Mouse (Mus musculus) kidney, adult 2 months (tissue): ENCODE data around the gene Olfr347. TPM values are rescaled to one million over a fixed set of nuclear protein-coding genes. Genes with fewer than 3 reads are reported as not detected.

ENCODE experiments used
- DNase-seq: peaks from one replicate; pipeline ENCODE4 v3.0.0; 2021
- H3K27ac ChIP-seq: fragments of 200-500 bp; 2 replicates; pipeline ENCODE4 v1.5.1; 2012; ENCODE audit warnings: low read depth, low read length, control low read depth, inconsistent platforms; ENCODE audit not compliant: insufficient read depth
- H3K27me3 ChIP-seq: fragments of 200-500 bp; replicated peaks from 2 replicates; pipeline ENCODE4 v1.6.1; 2012; ENCODE audit warnings: mild to moderate bottlenecking, moderate library complexity, low read length, inconsistent platforms; ENCODE audit not compliant: control insufficient read depth, insufficient read depth
- H3K36me3 ChIP-seq: fragments of 200-500 bp; 2 replicates; pipeline ENCODE4 v1.6.1; 2012; ENCODE audit warnings: mild to moderate bottlenecking, moderate library complexity, low read length, inconsistent platforms; ENCODE audit not compliant: control insufficient read depth, insufficient read depth
- H3K4me1 ChIP-seq: fragments of 200-500 bp; 2 replicates; pipeline ENCODE4 v1.6.1; 2011; ENCODE audit warnings: low read length; ENCODE audit not compliant: control insufficient read depth, insufficient read depth
- H3K4me3 ChIP-seq: fragments of 200-500 bp; 2 replicates; pipeline ENCODE4 v1.5.1; 2011; ENCODE audit warnings: mild to moderate bottlenecking, low read depth, low read length, control low read depth; ENCODE audit not compliant: insufficient read depth
- CTCF ChIP-seq: fragments of 200-500 bp; conservative IDR thresholded peaks from 2 replicates; pipeline ENCODE4 v1.5.1; 2011; ENCODE audit warnings: low read depth, mild to moderate bottlenecking, control low read depth, low read length, moderate library complexity, mixed read lengths; ENCODE audit not compliant: insufficient read depth, insufficient read length
- POLR2A ChIP-seq: fragments of 200-500 bp; IDR thresholded peaks from one replicate; pipeline ENCODE4 v1.6.1; 2011; ENCODE audit warnings: low read depth, low read length, control low read depth
- WGBS: fragments of 180-500 bp; shearing (Covaris S2); methylation state at CpG from one replicate; pipeline ENCODE4 v1.1.7; 2018; 5-methylcytosine and 5-hydroxymethylcytosine counted together
- polyA plus RNA-seq: library from polyadenylated mRNA; depleted of rRNA; stranded (reverse); fragments of >200 nt; gene quantifications from 2 replicates; pipeline ENCODE4 v1.2.3, GENCODE M21; 2012; rRNA removed

Olfr347 gene
- not detected in 2 replicates for polyA plus RNA-seq

- H3K4me3 ChIP-seq = no peak within 1 kb of the TSS
- no peak for DNase-seq
- TF ChIP-seq CTCF (no peak), POLR2A (no peak)
These were observed at the start of gene Olfr347 for GRCm38 (mm10) chr2:36731602-36732001. Olfr347 (plus strand) TSS chr2:36731902.

GRCm38 (mm10) chr2:36685488-36685887 is 46.2 kb upstream of the Olfr347 start, which contains the start of gene Olfr346:
Olfr346 (plus strand) TSS chr2:36685788.
- H3K27me3 ChIP-seq = no peaks in the 10 kb centered on the region
- H3K4me1 ChIP-seq = no peaks in the 10 kb centered on the region

More at GRCm38 (mm10) chr2:36731602-36732001, at the start of gene Olfr347:
- Histone ChIP-seq H3K36me3 (no peaks in the 10 kb centered on the region), H3K27ac (no peak within 1 kb of the TSS), H3K4me1 (no peaks in the 10 kb centered on the region), H3K27me3 (no peaks in the 10 kb centered on the region)

DNA sequence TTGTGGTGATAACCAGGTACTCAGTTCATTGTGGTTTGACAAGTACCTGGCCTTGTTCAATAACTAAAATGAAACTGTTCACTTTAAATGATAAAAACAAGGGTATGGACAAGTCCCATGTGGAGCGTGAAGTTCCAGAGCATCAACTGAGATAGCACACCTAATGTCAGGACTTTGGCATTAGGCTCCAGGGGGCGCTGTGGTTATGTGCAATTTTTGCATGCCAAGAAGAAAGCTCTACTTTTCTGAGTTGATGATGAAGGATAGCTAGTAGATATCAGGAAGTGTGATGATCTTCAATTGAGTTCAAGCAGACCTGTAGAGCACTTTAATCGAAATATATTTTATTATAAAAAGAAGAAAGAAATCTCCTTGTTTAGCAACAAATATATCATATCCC is 4.5 kb downstream of the Olfr347 start:
- Histone ChIP-seq H3K27ac (no peak overlapping the region), H3K4me3 (no peak overlapping the region), H3K27me3 (no peaks in the 10 kb centered on the region), H3K4me1 (no peaks in the 10 kb centered on the region), H3K36me3 (no peaks in the 10 kb centered on the region)
- TF ChIP-seq CTCF (0 out of 2 replicates have a peak, but pooled peaks have one; percentile 11), POLR2A (no peak)
- peak; percentile 3 for DNase-seq
- 51% methylated on average over 3 of the region's 3 CpGs for WGBS

More at GRCm38 (mm10) chr2:36685488-36685887, 46.2 kb upstream of the Olfr347 start, which contains the start of gene Olfr346:
- DNase-seq = no peak
- Histone ChIP-seq H3K4me3 (no peak within 1 kb of the TSS), H3K27ac (no peak within 1 kb of the TSS), H3K36me3 (no peaks in the 10 kb centered on the region)
- WGBS = 92% methylated on average over 1 of the region's 1 CpGs
- TF ChIP-seq CTCF (no peak), POLR2A (no peak)

GRCm38 (mm10) chr2:36783976-36784375 is 52.3 kb downstream of the Olfr347 start, which contains the start of gene Olfr348:
Olfr348 (plus strand) TSS chr2:36784276.
- Histone ChIP-seq H3K4me1 (no peaks in the 10 kb centered on the region), H3K27me3 (no peaks in the 10 kb centered on the region), H3K4me3 (no peak within 1 kb of the TSS), H3K36me3 (no peaks in the 10 kb centered on the region), H3K27ac (no peak within 1 kb of the TSS)
- no peak for DNase-seq
- TF ChIP-seq POLR2A (no peak), CTCF (no peak)
- WGBS = 57% methylated on average over 2 of the region's 2 CpGs

Other genes starting within 250 kb of the Olfr347 start
- not detected in 2 replicates for gene Olfr341, start 249.4 kb upstream of the Olfr347 start, polyA plus RNA-seq
- gene Olfr342, start 206.9 kb upstream of the Olfr347 start, polyA plus RNA-seq = not detected in 2 replicates
- gene Olfr344, start 165.2 kb upstream of the Olfr347 start, polyA plus RNA-seq = not detected in 2 replicates
- not detected in 2 replicates for gene Olfr345, start 91.9 kb upstream of the Olfr347 start, polyA plus RNA-seq
- not detected in 2 replicates for gene Olfr346, start 46.1 kb upstream of the Olfr347 start, polyA plus RNA-seq
- not detected in 2 replicates for gene Olfr348, start 52.4 kb downstream of the Olfr347 start, polyA plus RNA-seq
- gene Olfr50, start 58.6 kb downstream of the Olfr347 start, polyA plus RNA-seq = not detected in 2 replicates
- not detected in 2 replicates for gene Olfr3, start 85.1 kb downstream of the Olfr347 start, polyA plus RNA-seq
- gene Olfr350, start 114.4 kb downstream of the Olfr347 start, polyA plus RNA-seq = not detected in 2 replicates
- not detected in 2 replicates for gene Olfr351, start 130.8 kb downstream of the Olfr347 start, polyA plus RNA-seq
- gene Olfr352, start 136.6 kb downstream of the Olfr347 start, polyA plus RNA-seq = not detected in 2 replicates
- not detected in 2 replicates for gene Olfr353, start 161.0 kb downstream of the Olfr347 start, polyA plus RNA-seq
- gene Olfr354, start 173.8 kb downstream of the Olfr347 start, polyA plus RNA-seq = not detected in 2 replicates
- gene Olfr355, start 197.0 kb downstream of the Olfr347 start, polyA plus RNA-seq = not detected in 2 replicates
- gene Olfr356, start 205.2 kb downstream of the Olfr347 start, polyA plus RNA-seq = not detected in 2 replicates